Mouse (Mus musculus) urinary bladder, postnatal 25 days (tissue): ENCODE data around the gene Bend5.
A peak's percentile ranks its signal among the peaks of the same experiment; 100 is the strongest.

Experiments used
- DNase-seq: peaks from one replicate; pipeline ENCODE4 v3.0.0; 2022; ENCODE audit warnings: low spot score

Bend5 gene

GRCm38 (mm10) chr4:111414818-111415488, at the start of gene Bend5:
Bend5 (plus strand) TSS chr4:111415006.
- DNase-seq = peak; percentile 42

- no peak for DNase-seq
Observed at GRCm38 (mm10) chr4:111367771-111368170, 47.0 kb upstream of the Bend5 start.

- no peak for DNase-seq
Observed at GRCm38 (mm10) chr4:111377159-111377558, 37.6 kb upstream of the Bend5 start.

GRCm38 (mm10) chr4:111378071-111378470, 36.7 kb upstream of the Bend5 start:
- DNase-seq = no peak

- DNase-seq = no peak
Observed at GRCm38 (mm10) chr4:111383101-111383500, 31.7 kb upstream of the Bend5 start.

- no peak for DNase-seq
Observed at GRCm38 (mm10) chr4:111390736-111391135, 24.1 kb upstream of the Bend5 start.

GRCm38 (mm10) chr4:111399784-111400183, 15.0 kb upstream of the Bend5 start:
- DNase-seq = no peak

GRCm38 (mm10) chr4:111400676-111401075, 14.1 kb upstream of the Bend5 start:
- no peak for DNase-seq

GRCm38 (mm10) chr4:111403243-111403642, 11.6 kb upstream of the Bend5 start:
- DNase-seq = no peak

GRCm38 (mm10) chr4:111410731-111411130, 4.1 kb upstream of the Bend5 start:
- DNase-seq = no peak

- no peak for DNase-seq
Observed at GRCm38 (mm10) chr4:111414399-111414798, 407 bp upstream of the Bend5 start.

- no peak for DNase-seq
Observed at GRCm38 (mm10) chr4:111416126-111416525, 1.3 kb downstream of the Bend5 start.

GRCm38 (mm10) chr4:111416551-111416950, 1.7 kb downstream of the Bend5 start:
- DNase-seq = no peak

- DNase-seq = no peak
Observed at GRCm38 (mm10) chr4:111417716-111418115, 2.9 kb downstream of the Bend5 start.

- no peak for DNase-seq
Observed at GRCm38 (mm10) chr4:111419476-111419875, 4.7 kb downstream of the Bend5 start.

- no peak for DNase-seq
Observed at GRCm38 (mm10) chr4:111420031-111420430, 5.2 kb downstream of the Bend5 start.

GRCm38 (mm10) chr4:111420955-111421354, 6.1 kb downstream of the Bend5 start:
- no peak for DNase-seq

GRCm38 (mm10) chr4:111421785-111422184, 7.0 kb downstream of the Bend5 start:
- no peak for DNase-seq

GRCm38 (mm10) chr4:111424371-111424950, 9.7 kb downstream of the Bend5 start:
- DNase-seq = no peak

GRCm38 (mm10) chr4:111425170-111425569, 10.4 kb downstream of the Bend5 start:
- no peak for DNase-seq

- DNase-seq = no peak
Observed at GRCm38 (mm10) chr4:111431186-111431585, 16.4 kb downstream of the Bend5 start.

- DNase-seq = no peak
Observed at GRCm38 (mm10) chr4:111432013-111432412, 17.2 kb downstream of the Bend5 start.

- no peak for DNase-seq
Observed at GRCm38 (mm10) chr4:111432417-111432816, 17.6 kb downstream of the Bend5 start.

- no peak for DNase-seq
Observed at GRCm38 (mm10) chr4:111441709-111442108, 26.9 kb downstream of the Bend5 start.
